Mouse (Mus musculus) liver, embryonic 14.5 days (tissue): ENCODE measurements around the gene Slc25a39.

Experiments used
- CTCF ChIP-seq: IDR thresholded peaks from 2 replicates; pipeline ENCODE4 v1.5.1; 2016; ENCODE audit warnings: antibody characterized with exemption, low read depth, control low read depth
- EP300 ChIP-seq: IDR thresholded peaks from 2 replicates; pipeline ENCODE4 v1.6.1; 2016; ENCODE audit warnings: antibody characterized with exemption, low read depth

- TF ChIP-seq CTCF (no peak), EP300 (no peak)
Observed at GRCm38 (mm10) chr11:102424666-102425065, 16.9 kb upstream of the Slc25a39 start.
